Mouse (Mus musculus): ENCODE data around the gene Gm12355.
A peak's percentile ranks its signal among the peaks of the same experiment; 100 is the strongest.

Gm12355 gene

DNA sequence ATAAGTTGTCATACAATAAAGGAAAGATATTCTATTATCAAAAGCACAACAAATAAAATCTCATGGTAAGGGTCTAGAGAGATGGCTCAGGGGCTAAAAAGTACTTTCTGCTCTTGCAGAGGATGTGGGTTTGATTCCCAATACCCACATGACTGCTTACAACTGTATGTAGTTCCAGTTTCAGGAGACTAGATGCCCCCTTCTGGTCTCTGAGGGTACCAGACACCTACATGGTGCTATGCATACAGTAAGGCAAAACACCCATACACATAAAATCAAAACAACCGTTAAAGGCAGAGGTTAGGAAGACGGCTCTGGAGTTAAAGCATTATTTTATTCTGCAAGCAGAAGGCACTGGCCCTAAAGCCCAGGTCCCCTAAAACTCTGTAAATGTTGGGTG, 21.5 kb downstream of the Gm12355 start:
- DNase-seq (ENCODE audit: low spot score in 2 of 2), result no peak

DNA sequence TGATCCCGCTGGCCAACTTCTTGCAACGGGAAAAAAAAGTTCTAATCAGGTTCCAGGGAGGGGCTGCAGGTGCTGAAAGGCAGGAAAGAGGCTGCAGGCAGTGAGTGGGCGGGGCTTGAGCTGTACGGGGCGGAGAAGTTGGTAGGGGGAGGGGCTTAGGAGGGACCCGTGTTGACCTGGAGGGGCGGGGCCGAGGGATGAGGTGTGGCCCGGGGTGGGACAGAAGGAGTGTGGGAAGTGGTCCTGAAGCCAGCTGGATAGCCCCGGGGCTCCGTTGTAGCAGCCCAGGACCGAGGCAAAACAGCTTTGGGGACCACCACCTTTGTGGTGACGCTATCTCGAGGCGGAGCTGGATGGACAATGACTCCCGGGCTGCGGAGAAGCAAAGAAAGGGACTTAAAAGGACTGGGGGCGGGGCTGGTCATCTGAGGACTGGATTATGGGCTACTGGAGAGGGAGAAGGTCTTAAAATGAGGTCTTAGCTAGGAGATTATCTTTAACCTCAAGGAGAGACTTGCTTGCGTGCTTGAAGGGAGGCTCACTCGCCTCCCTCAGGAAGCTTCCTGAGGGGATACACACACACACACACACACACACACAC, 23.3 kb downstream of the Gm12355 start:
- no peak for DNase-seq (ENCODE audit: low spot score in 2 of 2)

DNA sequence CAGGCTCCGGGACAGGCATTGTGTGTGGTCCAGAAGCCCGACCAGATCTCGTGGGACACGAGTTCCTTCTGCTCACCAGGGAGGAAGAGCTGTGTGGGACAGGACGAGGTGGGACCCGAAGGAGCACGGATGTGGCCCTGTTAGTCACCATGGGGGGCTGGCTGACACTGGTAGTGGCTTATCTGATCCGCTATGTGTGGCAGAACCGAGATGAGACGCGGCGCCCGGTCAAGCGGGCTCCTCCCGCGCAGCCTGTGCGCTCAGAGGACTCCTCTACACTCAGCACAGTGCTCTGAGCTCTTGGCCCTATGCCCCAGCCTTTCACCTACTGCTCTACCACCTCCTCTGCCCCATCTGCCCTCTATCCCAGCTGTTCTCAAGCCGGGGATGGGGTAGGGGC, 26.2 kb downstream of the Gm12355 start:
- DNase-seq (ENCODE audit: low spot score in 2 of 2), result no peak

DNA sequence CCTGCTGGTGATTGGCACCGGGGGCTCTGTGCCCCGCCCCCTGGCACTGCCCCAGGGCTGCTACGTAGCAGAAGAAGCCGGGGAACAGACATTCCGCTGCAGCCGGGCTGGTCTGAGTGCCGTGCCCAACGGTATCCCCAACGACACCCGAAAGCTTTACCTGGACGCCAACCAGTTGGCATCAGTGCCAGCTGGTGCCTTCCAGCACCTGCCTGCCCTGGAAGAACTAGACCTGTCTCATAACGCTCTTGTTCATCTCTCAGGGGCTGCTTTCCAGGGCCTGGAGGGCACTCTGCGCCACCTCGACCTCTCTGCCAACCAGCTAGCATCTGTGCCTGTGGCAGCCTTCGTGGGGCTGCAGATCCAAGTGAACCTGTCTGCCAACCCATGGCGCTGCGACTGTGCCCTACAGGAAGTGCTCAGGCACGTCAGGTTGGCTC, 26.6 kb downstream of the Gm12355 start:
- no peak for DNase-seq (ENCODE audit: low spot score in 2 of 2)

- DNase-seq (ENCODE audit: low spot score in 2 of 2), result no peak
Measured at GRCm38 (mm10) chr11:98597991-98598390, 27.5 kb downstream of the Gm12355 start, which contains the start of gene Lrrc3c. TSS of gene Lrrc3c (plus strand) at chr11:98598291.

DNA sequence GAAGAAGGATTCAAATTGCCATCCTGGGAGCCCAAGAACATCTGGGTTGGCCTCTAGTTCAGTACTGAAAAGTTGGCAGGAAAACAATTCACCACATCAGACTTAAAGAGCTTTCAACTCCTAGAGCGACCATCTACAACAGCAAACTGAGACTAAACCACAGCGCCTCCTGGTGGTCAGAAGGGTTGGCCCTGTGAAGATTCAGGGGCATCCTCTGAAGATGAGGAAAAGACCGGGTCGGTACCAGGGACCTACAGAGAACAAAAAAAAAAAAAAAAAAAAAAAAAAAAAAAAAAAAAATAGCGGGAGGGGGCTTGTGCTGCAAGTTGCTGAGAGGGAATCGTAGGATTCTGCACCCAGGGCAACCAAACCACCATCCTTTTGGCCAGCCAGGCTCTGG, 28.1 kb downstream of the Gm12355 start:
- no peak for DNase-seq (ENCODE audit: low spot score in 2 of 2)

DNA sequence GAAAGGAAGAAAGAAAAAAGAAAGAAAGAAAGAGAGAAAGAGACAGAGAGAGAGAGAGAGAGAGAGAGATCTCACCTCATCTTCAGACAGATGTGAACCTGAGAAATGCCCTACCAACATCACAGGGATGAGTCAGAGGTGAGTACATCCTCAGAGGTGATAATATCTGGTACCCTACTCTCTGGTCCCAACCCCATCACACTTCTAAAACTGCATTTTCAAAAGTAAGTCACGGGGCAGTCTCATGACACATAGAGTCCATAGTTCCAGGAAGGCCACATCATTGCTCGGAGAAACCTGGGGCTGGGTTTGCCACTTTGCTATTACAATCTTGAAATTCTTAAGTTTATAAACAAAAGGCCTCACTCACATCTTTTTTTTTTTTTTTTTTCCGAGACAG, 29.5 kb downstream of the Gm12355 start:
- DNase-seq (ENCODE audit: low spot score in 2 of 2), result no peak

DNA sequence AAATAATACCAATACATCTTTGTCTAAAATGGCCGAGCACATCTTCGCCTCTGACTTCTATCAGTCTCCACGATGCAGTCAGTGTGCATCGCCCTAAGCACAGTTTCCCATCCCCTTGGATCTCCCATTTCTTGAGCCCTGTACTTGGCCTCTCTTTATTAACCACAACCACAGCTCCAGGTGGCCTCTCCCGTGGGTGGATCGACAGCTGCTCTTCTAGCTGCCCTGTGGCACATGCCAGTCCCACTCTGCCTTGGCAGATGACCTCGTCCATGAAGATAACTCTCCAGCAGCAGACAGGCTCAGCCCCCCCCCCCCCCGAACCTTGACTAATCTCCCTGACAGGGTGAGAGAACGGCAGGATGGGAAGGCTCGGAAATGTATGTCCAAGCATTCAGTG, 30.0 kb downstream of the Gm12355 start:
- no peak for DNase-seq (ENCODE audit: low spot score in 2 of 2)

DNA sequence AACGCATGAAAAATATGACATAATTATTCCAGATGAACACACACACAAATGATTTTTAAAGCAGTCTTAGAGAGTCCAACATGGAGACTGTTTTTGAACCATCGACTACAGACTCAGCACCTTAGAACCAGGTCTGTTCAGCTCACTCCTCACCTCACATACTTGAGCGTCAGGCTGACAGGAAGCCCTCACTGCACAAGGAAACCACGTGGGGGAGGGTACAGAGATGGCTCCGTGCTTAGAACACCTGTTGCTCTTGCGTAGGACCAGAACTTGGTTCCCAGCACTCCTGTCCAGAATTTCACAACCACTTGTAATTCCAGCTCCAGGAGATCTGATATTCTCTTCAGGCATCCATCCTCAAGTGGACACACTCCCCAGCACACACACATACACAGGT, 30.4 kb downstream of the Gm12355 start:
- no peak for DNase-seq (ENCODE audit: low spot score in 2 of 2)

DNA sequence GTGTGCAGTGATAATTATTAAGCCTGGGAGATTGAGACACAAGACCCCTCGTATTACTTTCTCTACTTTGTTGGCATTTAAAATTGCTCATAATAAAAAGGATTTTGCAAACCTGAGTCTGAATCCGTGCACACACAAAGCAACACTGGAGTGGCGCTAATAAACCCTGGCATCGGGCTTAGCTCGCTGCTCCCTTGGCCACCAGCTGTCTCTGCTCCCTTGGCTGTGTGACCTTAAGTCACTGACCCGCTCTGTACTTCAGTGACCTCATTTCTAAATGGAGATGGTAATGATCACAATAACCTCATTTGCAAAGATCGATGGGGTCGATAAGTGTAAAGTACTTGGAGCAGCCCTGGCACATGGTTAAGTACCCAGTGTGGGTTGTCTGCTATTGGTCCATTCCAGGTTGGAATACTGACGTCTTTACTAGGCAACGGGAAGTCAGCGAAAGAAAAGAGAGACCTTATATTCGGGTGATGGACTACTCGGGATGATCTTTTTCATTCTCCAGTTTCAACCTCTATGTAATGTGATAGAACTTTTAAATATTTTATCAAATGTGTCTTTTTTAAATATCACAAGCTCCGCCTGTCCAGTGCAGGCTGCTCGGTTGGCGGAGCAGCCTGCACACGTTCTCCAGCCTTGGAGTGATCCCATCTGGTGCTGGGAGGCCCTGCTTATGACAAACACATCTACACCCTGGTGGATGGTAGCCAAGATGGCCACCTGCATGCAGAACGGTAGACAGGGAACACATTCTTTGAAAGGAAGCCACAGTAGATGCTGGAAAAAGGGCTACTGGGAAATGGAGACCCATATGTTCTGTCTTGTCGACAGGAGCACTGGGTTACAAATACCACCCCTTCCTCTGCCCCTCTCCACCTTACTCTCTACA, 34.7 kb downstream of the Gm12355 start:
- DNase-seq (ENCODE audit: low spot score in 2 of 2), result no peak

- no peak for DNase-seq (ENCODE audit: low spot score in 2 of 2)
Measured at GRCm38 (mm10) chr11:98589306-98589705, 36.2 kb downstream of the Gm12355 start.

GRCm38 (mm10) chr11:98588833-98589281, 36.6 kb downstream of the Gm12355 start:
- DNase-seq (ENCODE audit: low spot score in 2 of 2), result no peak

- DNase-seq (ENCODE audit: low spot score in 2 of 2), result peak; percentile 51 to 56
Measured at GRCm38 (mm10) chr11:98587684-98588546, 37.5 kb downstream of the Gm12355 start.

GRCm38 (mm10) chr11:98586892-98587563, 38.4 kb downstream of the Gm12355 start, which contains the start of gene Ormdl3:
TSS of gene Ormdl3 (minus strand) at chr11:98587368.
- peak; percentile 98 to 99 for DNase-seq (ENCODE audit: low spot score in 2 of 2)

- DNase-seq (ENCODE audit: low spot score in 2 of 2), result no peak
Measured at GRCm38 (mm10) chr11:98586087-98586891, 39.2 kb downstream of the Gm12355 start.

DNA sequence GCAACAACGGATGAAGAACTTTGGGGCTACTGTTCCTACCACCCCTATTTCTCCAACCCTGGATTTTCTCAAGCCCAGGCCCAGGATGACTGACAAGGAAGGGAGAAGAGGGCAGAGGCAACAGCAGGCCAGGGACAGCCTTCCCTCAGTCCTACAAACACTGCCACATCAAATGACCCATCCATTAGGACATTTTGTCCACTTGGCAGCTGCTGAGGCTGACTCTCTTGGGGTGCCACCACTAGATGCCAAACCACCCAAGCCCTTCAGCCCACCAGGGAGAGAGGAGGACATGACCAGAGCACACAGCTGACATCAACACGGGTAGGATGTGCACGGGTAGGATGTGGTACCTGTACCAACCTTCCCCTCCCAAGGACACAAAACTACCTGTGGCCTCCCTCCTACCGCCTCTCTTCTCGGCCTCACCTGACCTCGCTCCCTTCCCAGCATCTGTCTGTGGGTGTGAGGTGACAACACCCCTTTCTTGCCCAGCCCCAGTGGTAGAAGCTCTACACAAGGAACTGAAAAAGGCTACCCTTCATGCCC, 40.8 kb downstream of the Gm12355 start:
- no peak for DNase-seq (ENCODE audit: low spot score in 2 of 2)

DNA sequence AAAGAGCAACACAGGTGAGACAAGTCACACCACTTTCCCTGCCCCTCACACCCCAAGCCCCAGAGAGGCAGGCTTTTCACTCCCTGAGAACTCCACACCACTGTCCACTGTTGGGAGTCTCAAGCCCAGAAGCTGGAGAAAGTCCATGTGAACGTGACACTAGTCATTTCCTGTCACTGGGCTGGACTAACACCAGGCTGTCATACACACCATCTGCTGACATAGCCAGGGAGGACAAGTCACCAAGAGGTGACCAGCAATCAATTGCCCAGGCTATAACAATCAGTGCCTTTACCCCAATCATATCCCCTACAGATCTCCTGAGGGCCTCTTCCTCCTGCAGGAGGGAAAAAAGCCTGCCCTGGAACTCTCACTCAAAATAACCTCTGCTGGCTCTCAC, 41.3 kb downstream of the Gm12355 start:
- DNase-seq (ENCODE audit: low spot score in 2 of 2), result no peak

GRCm38 (mm10) chr11:98583571-98583970, 41.9 kb downstream of the Gm12355 start:
- DNase-seq (ENCODE audit: low spot score in 2 of 2), result no peak

DNA sequence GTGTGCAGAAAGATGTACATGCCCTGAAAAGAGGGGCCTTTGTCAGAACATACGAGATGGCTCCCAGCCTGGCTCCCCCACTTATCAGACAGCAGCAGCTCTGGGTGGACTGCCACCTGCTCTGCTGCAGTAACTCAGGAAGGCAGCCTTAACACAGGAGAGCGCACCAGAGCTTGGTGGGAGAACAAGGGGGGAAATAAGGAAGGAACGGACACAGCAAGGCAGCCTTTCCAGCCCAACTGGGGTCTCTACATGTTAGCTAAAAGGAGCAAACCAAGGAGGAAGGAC, 42.3 kb downstream of the Gm12355 start:
- no peak for DNase-seq (ENCODE audit: low spot score in 2 of 2)

GRCm38 (mm10) chr11:98582551-98583264, 42.8 kb downstream of the Gm12355 start:
- no peak for DNase-seq (ENCODE audit: low spot score in 2 of 2)

Data from right cerebral cortex, adult 2 months (tissue).